Mouse (Mus musculus) adrenal gland, postnatal 4 days (tissue): ENCODE data around the gene Creb3l1. TPM values are rescaled to one million over a fixed set of nuclear protein-coding genes. Genes with fewer than 3 reads are reported as not detected.

ENCODE experiments used
- DNase-seq, 2 experiments: peaks; one replicate each; pipeline ENCODE4 v3.0.0; 2021 to 2022; ENCODE audit warnings: low spot score in 2 of 2, mixed read lengths in 2 of 2
- total RNA-seq, 2 experiments: library from RNA; stranded (reverse); gene quantifications; 2 replicates each; pipeline ENCODE4 v1.2.3; 2021

Gene Creb3l1
- total RNA-seq, 2 experiments from 2014 or later: 20.0 to 22.7 TPM

DNA sequence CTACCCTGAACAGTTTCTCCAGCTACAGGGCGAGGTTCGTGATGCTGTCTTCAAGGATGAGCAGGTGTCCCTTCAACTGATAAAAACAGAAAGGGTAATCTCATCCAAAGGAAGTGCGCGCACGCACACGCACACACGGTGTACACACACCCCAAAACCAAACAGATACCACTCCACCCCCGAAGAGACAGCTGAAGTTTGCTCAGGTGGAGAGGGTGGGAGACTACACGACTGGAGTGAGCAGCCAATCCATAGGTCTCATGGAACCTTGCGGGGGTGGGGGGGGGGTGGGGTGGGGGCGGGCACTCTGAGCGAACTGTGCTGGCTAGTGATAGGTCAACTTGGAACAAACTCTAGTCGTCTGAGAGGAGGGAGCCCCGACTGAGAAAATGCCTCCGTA is 17.2 kb upstream of the Creb3l1 start:
- DNase-seq: no peak

DNA sequence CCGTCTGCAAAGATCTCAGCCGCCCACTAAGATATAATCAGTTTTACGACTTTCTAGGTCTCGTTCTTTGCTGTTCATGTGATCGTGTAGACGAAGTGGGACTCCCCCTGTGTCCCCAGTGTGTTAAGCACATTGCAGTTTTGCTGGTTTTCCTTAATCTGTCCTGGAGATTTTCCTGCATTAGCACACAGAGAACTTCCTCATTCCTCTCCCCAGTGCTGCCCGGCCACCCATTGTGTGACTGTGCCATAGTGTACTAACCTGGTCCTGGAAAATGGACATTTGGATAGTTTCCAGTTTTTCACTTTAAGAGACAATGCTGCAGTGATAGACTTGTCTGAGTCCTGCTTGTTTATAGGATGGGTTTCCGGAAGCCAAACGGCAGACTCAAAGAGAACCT is 10.0 kb upstream of the Creb3l1 start:
- no peak for DNase-seq

DNA sequence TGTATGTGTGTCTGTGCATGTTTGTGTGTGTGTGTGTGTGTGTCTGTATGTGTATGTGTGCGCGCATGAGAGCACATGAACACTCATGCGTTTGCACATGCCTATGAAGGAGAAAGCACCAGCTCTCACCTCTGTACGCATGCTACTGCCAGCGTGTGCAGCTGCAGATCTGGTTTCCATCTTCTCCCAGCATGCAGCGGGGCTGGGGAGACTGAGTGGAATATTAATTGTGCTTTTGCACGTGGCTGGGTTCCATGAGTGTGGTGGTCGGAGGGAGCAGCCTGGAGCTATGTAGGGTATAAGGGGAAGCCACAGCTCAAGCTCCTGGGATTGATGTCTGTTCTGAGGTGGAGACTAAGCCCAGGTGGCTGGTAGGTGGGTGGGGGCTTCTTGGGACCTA is 6.3 kb upstream of the Creb3l1 start:
- DNase-seq: no peak

DNA sequence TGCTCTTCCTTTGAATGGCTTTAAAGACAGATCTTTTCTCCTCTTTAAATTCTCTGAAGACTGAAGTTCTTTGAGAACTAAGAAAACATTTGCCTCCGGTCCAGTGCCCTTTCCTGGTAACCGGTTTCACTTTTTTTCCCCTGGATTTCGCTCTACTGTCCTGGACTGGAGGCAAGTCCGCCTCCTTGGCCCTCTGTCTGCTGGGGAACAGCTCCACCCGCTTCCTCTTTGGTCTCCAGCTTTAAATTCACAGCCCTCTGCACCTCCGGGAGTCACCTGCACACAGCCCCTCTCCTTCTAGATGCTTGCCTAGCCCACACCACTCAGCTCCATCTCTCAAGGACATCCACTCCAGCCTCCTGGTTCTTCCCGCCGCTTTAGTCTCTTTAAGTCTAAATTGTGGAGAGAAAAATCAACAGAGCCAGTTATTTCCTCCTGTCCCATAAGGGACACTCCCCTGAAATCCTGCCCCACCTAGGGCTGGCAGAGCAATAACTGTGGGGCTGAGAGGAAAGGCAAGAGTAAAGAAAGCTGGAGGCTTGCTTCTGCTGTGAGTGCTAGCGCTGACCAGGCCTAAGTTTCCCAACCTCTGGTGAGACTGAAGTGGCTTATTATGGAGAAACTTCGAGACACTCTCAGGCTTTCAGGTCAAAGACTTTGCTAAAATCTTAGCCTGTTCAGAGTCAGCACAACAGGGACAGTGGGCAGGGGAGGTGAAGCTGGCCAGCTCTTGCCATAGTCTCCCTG is 5.3 kb upstream of the Creb3l1 start:
- no peak for DNase-seq

DNA sequence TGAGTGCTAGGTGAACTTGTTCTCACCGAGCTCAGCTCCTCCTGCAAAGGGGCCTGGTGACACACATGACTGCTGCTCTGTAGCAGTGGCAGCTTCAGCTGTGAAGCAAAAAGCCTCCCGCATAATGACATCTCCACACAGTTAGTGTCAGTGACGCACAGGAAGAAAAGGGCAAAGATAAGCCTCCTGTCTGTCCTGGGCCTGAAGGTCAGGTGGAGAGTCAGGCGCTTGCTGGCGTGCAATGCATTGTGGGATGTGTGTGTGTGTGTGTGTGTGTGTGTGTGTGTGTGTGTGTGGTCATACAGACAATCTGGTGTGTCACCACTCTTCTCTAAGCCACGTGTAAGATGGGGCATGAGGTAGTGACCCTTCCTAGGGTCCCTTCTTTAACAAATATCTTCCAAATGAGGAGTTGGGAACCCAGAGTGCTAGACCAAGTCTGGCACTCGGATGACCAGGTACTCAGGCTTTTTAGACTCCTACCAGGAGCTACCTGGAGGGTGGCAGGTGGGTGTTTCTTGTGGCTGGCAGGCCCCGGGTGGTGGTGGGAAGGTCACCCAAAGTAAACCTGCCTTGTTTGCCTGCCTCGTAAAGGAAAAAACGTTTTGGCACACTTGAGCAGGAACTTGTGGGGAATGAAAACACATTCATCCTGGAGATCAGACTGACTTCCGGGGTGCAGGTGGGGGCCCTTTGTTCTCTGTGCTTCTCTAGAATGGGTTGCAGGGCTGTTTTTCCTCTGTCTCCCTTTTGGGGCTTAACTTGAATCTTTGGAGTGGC is 3.7 kb upstream of the Creb3l1 start:
- DNase-seq: peak in 1 of 2 experiments; percentile 43

DNA sequence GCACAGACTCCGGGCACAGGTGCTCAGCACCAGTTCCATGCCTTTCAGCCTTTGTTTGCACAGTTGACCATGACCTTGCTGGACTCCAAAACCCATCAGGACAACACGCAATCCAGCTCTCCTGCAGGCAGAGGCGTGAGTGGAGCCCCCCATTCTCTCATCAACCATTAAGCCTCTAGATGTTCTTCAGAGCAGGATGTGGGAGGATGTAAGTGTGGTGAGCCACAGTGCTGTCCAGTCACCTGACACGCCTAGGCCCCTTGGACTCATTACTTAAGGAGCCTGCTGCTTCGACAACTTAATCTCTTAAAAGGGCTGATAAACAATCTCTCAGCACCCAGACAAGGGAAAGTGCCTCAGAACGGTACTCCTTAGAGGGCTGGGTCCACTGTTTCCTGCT is 1.7 kb upstream of the Creb3l1 start:
- no peak for DNase-seq

DNA sequence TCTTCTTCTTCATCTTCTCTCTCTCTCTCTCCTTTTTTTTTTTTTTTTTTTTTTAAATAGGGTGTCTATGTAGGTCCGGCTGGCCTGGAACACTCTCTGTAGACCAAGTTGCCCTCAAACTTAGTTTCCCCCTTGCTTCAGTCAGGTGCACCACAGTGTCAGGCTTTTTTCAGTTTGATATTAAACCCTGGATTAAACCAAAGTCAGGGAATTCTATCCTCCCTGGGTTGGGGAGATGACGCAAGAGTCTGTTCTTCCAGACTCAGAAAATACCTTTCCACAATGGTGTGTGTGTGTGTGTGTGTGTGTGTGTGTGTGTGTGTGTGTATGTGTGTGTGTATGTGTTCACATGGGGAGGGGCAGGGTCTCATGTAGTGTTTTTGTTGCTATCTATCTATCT is 900 bp upstream of the Creb3l1 start:
- DNase-seq: no peak

DNA sequence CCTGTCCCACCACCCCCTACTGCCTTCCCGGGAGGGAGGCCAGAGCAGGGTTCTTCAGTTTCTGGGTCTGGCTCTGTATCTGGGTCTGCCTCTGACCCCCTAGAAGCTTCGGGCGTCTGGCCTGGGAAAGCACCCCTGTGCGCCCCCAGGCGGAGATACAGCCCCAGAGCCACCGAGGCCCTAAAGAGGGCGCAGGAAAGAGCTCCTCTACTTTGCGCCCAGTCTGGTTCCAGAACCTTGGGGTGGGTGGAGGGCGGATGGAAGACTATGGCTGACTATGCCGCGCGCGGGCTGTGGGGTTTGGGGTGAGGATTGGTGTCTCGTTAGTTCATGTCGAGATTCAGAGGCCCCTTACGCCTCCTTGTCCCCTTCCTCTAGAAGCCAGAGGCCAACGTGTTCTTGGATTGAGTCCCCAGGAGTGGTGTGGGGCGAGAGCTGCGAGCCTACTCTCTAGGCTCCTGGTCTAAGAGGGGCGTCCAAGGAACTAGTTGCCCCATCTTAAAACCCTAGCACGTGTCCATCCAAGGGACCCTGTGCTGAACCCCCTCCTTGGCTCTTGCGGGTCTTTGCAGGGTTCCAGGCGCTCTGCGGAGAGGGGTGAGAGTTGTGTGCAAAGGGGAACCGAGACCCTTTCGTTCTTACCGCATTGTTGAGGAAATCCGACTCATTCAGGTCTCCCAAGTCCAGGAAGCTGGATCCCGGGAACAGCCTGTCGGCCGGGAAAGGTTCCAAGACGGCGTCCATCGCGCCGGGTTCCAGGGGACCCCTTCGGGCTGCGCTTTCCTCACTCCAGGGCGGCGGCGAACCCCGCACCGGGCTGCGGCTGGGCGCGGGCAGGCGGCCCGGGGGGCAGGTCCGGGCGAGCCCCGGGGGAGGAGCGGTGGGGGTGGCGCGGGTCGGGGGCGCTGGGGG is 684 bp downstream of the Creb3l1 start:
- no peak for DNase-seq

DNA sequence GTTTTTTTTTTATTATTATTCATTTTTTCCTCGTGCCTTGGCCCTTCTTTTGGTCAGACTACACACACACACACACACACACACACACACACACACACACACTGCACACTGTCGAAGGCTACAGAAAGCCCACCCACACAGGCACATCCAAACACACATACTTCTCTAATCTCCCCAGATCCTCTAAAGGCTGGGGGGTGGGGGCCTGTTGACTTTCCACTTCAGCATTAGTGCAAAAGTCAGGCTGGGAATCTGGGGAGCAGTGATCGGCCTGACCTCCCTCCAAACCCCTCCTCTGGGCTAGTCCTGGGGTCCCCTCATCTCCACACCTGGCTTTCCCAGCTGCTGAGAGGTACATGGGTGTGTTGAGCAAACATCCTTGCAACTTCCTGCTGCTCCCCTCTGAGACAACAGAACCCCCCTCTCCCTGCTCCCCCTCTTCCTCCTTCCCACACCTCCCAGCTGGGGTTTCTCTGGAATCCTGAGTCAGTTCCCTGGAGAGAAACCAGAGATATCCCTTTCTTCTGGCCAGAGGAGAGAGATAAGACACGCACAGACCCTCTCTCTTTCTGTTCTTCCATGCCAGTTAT is 3.5 kb downstream of the Creb3l1 start:
- no peak for DNase-seq

DNA sequence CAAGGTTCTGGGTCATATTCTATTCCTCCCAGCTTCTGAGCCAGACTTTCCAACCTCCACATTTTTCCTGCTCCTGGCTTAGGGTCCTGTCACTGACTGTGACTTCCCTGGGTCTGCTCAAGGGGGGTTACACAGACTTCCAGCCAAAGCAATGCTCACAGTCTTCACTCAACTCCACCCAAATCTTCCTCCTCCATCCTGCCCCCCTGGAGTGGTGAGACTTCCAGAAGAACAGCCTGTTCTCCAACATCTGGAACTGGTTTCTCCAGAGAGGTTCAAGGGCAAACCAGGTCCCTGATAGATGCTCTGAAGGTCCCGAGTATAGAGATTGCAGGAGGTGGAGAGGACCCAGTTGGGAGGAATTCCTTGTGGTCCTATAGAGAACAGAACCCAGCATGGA is 6.9 kb downstream of the Creb3l1 start:
- DNase-seq: no peak

DNA sequence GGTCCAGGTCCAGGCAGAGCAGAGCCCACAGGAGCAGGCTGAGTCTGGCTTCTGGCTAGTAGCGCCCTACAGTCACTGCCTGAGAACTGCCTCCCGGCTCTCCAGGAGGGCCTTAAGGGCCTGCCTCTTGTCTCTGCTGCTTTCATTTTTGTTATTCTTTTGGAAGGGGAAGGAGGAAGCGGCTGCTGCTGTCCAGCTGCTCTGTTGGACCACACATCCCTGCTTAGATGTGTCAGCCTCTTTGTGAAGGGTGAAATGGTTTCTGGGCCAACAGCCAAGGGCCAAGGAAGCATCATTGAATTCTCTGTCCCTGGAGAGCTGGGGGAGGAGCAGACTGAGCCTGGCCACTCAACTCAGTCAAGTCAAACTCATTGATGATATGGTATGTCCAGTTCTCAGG is 7.3 kb downstream of the Creb3l1 start:
- no peak for DNase-seq

DNA sequence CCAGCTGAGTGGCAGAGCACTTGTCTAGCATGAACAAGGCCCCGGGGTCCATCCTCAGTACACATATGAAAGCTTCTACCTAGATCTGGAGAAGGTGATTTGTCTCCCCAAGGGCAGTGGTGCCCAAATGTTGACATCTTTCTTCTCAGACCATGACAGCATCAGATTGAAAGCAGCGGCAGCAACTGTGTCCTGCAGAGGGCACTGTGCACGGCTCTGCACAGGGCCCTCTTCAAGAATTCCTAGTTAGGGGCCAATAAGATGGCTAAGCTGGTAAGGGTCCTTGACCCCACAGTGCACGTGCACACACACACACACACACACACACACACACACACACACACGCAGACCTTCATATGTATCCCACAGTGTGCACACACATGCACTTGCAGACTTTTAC is 9.4 kb downstream of the Creb3l1 start:
- no peak for DNase-seq

DNA sequence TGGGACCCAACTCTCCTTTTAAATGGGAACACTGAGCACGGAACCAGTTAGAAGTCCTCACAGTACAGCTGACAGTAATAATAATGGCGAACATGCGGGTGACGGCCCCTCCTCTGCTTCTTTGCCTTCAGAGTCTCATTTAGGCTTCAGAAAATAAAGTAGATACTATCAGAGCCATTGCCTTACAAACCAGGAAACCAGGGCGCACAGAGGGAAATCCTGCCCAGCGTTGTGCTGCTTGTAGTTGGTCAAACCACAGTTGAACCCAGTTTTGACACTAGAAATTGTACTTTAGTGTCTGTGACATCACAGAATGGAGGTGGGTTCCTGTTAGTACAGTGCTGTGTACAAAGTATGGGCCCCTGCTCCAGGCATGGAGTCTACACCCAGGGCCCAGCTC is 10.1 kb downstream of the Creb3l1 start:
- DNase-seq: no peak

DNA sequence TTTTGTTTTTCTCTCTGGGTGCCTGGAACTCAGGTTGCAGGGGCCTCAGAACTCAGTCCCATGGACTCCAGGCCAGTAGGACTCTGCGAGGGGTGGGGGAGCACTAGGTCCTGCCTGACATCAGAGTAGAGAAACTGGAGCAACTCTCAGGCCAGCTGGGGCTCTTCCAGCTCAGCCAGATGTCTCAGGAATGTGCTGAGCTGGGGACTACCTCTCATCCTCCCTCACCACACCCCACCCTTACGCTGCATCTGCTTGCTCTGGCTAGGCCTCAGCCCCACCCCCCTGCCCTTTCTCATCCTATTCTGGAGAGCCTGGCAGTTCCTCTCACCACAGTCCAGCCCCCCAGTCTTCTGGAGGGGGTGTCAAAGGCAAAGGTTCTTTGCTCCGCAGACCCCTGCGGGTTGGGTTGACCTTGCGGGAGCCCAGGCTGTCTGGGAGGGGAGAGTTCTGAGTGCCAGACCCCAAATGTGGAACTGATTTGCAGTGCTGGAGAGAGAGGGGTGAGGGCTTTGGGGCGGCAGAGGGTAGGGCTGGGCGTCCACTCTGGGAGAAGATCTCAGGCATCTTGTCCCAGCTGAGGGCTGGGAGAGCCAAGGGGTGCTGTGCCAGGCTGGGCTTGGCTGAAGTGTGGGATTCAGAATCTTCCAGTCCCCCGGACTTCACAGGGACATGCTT is 11.4 kb downstream of the Creb3l1 start:
- DNase-seq: no peak

DNA sequence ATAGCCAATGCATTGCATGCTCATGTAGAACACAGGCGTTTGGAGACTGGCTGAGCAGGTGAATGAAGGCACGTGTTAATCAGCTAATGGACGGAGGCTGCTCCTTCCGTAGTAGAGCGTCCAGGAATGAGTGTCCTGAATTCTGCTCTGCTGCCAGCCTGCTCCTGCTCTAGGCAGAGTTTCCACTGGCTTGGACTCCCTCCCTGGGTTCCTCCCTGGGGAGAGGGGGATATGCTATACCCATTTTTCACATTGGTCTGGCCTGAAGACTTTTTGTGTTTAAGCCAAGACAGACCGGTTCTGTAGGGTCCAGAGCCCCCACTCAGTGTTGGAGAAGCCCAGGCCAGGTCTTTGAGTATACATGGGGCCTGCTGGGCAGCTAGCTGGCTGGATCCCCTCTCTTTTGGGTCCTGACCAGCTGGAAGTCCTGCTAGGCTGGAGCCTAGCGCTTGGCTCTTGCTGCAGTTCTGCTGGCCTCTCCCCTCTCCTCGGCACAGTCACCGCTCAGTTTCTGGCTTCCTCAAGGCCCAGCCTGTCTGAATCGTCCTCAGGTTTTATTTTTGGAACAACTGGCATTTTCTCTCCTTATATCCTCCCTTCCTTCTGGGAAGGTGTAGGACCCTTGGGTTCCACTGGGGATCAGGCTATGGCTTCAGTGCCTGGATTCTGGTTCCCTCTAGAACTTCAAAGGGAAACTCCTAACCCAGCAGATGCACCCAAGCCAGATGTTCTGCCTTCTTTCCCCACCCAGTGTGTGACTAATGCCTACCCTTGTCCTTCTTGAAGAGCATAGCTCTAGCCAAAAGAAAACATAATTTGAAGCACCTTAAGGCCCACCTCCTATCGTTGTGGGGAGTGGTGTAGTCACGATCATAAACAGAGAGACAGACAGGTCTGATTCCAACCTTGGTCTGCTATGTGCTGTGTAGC is 12.6 kb downstream of the Creb3l1 start:
- no peak for DNase-seq

DNA sequence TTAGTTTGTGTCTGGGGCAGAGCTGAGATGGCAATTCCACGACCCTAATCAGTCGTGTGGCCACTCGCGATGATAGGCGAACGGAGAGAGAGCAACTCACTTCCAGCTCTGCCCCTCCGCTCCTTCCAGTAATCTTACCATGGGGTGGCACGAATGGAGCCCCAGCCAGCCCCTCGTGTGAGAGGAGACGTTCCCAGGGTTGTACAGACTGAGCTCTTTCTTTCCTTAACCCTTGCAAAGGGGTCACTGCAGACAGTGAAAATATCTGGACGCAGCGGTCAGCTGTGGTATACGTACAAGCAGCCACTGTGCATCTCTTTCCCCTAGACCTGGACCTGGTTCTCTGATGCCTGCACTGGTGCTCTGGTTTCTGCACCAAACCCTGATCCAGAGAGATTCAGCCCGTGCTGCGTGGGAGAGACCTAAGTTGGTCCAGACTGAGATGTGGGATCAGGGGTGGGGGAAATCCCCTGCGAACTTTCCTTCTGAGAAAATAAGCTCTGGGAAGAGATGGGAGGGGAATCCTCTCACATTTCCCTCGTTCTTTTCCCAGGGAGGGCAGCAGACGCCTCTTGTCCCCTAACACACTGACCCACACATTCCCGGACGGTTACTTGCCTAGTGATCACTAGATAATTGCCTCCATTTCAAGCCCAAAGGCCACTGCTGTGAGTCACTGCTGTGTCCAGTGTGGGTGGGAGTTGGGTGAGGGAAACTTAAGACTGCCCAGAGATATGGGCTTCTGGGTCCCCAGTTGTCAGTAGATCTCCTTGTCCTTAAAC is 15.5 kb downstream of the Creb3l1 start:
- DNase-seq: no peak

DNA sequence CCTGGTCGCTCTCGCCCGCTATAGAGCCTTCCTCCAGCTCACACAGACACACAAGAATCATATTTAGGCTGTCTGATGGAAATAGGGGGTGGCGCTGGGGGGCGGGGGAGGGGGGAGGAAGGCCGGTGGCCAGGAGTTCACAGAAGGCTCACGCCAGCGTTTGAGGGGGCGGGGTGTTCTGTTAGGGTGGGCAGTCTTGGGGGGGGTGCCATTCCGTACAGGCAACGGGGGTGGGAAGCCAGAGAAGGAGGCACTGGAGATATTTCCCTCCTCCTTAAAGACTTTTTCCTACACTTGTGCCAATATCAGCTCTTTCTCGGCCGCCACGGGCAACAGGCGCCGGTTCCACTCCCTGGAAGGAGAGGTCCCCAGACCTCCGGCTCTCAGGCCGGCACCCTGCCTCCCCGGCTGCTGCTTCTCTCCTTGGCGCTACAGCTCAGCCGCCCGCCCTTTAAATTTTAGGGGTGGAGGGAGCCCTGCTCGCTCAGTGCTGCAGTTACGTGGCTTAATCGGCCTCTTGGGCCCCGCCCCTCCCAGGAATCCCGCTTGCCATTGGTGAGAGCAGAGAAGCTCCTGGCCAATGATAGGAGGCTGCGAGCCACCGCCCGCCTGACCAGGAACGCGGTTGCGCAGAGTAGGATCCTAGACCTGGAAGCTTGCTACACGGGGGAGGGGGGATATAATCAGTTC is 16.2 kb downstream of the Creb3l1 start:
- peak; percentile 91 to 95 for DNase-seq
